Mouse (Mus musculus): ENCODE results near the gene Samhd1. TPM values are rescaled to one million over a fixed set of nuclear protein-coding genes. Genes with fewer than 3 reads are reported as not detected.
A peak's percentile ranks its signal among the peaks of the same experiment; 100 is the strongest.

Gene Samhd1
- polyA plus RNA-seq, 1 experiment, result 82.5 TPM

DNA sequence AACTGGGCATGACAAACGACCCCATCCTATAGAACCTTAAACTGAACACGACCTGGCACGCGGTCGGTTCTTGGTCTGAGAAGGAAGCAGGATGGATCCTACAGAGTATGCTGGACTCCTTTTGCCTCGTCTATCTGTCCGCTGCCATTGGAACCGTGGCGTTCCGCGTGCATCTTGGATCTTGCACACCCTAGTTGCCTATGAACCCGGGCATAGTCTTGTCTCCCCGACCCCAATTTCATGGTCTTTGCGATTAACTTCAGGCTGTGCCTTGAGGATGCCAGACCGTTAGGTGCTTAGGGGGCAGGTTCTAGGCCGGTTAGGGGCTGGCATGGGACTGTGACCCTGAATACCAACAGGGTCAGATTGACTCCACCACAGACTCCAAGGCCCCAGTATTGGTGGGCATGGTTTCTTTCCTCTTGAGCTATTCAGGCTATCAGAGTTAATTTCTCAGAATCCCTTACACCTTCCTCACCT is 55.3 kb downstream of the Samhd1 start:
- H3K4me3 ChIP-seq (ENCODE audit: low read depth, low read length), result peak overlapping the region; percentile 88
- no peaks in the 10 kb centered on the region for H3K36me3 ChIP-seq (ENCODE audit: control insufficient read depth, insufficient read depth, low read length, poor library complexity, severe bottlenecking)
- peak overlapping the region; percentile 85 for H3K9ac ChIP-seq (ENCODE audit: low read depth, poor library complexity, severe bottlenecking)
- no peaks in the 10 kb centered on the region for H3K9me3 ChIP-seq (replicated peaks; ENCODE audit: control insufficient read depth, insufficient read depth, low read length, poor library complexity, severe bottlenecking)
- no peak overlapping the region for H3K27ac ChIP-seq (ENCODE audit: insufficient read depth, low read length)
- TF ChIP-seq POLR2A (IDR thresholded peaks at IDR 0.05; ENCODE audit: insufficient read depth, low read length) (no peak), CTCF (IDR thresholded peaks at IDR 0.05; ENCODE audit: low read depth, low read length) (no peak), EP300 (IDR thresholded peaks at IDR 0.05; ENCODE audit: insufficient read depth, low read depth, low read length) (no peak)
- no peaks in the 10 kb centered on the region for H3K4me1 ChIP-seq (ENCODE audit: control insufficient read depth, insufficient read depth, low read length)
- peaks cover 5% of the 10 kb centered on the region; the same call in 1 of the 2 replicates for H3K27me3 ChIP-seq (ENCODE audit: control insufficient read depth, insufficient read depth, low read length, poor library complexity, severe bottlenecking)

DNA sequence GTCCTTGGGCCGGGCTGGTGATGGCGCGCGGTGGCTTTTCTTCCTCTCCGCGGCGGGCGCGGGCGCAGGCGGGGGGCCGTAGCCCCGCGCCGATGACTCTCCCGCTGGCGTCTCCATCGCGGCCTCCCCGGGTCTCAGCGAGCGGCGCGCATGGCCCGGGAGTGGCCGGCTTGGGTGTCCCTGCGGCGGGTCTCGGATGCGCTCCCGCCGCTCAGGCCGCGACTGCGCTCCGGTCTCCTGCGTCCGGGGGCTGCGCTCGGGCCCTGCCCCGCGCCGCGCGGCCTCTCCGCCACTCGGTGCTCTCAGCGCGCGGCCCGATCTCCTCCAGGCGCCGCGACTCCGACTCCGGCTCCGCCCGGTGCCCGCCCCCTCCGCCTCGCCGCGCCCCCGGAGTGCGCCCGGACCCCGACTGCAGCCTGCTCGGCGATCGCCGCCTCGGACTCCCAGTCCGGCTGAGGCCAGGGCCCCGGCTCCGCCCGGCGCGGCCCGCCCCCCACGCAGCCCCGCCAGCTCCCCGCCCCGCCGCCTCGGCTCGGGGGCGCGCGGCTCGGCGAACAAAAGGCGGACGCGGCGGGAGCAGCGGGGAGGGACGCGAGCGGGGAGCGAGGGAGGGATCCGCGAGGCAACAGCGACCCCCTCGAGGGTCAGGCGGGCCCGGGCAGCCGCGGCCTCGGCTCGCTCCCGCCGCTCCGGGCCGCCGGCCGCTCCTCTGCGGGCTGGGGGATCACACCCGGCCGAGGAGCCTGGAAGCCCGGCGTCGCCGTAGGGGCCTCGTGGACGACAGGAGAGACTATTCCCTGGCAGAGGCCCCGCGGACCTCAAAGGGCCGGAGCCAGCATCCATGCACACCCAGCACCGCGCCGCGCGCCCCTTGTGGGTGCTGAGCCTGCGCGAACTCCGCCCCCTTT is 56.0 kb downstream of the Samhd1 start, which contains the start of gene Soga1:
Gene Soga1, minus strand, starts transcription at position 462 of the 908 bp plus-strand sequence.
- Histone ChIP-seq H3K27me3 (ENCODE audit: control insufficient read depth, insufficient read depth, low read length, poor library complexity, severe bottlenecking) (peaks cover 5% of the 10 kb centered on the region; the same call in 1 of the 2 replicates), H3K4me3 (ENCODE audit: low read depth, low read length) (peak within 1 kb of the TSS; percentile 88), H3K4me1 (ENCODE audit: control insufficient read depth, insufficient read depth, low read length) (no peaks in the 10 kb centered on the region), H3K9ac (ENCODE audit: low read depth, poor library complexity, severe bottlenecking) (peak within 1 kb of the TSS; percentile 85), H3K36me3 (ENCODE audit: control insufficient read depth, insufficient read depth, low read length, poor library complexity, severe bottlenecking) (no peaks in the 10 kb centered on the region), H3K27ac (ENCODE audit: insufficient read depth, low read length) (no peak within 1 kb of the TSS), H3K9me3 (replicated peaks; ENCODE audit: control insufficient read depth, insufficient read depth, low read length, poor library complexity, severe bottlenecking) (no peaks in the 10 kb centered on the region)
- TF ChIP-seq EP300 (IDR thresholded peaks at IDR 0.05; ENCODE audit: insufficient read depth, low read depth, low read length), result no peak
- peak; percentile 26 for TF ChIP-seq CTCF (IDR thresholded peaks at IDR 0.05; ENCODE audit: low read depth, low read length)
- TF ChIP-seq POLR2A (IDR thresholded peaks at IDR 0.05; ENCODE audit: insufficient read depth, low read length), result no peak

DNA sequence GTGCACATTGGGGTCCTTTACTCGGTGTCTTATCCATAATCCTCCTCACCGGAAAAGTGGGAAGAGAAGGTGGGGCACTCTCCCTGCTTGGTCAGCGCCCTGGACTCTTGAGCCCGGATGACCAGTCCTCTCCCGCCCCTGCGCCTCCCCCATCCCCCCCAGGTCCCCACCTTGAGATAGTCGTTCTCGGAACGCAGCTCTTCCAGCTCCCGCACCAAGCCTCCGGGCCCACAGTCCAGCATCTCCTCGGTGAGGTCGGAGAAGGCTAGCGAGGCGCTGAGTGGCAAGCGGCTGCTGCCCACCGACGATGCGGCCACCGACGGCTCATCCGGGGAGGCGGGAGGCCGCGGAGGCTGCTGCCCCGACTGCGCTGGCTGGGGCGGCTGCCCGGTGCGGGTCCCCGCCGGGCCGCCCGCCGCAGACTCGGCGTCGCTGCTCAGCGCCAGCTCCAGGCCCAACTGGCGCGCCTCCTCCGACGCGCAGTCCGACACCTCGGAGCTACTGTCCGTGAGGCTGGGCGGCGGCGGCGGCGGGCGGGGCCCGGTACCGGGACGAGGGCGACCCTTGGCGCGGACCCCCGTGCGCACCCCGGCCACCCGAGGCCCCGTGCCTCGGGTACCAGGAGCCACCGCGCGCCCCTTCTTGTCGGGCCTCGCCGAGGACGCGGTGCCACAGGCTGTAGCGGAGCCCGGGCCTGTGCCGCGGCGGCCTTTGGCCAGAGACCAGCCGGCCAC is 56.8 kb downstream of the Samhd1 start:
- Histone ChIP-seq H3K9me3 (replicated peaks; ENCODE audit: control insufficient read depth, insufficient read depth, low read length, poor library complexity, severe bottlenecking) (no peaks in the 10 kb centered on the region), H3K4me3 (ENCODE audit: low read depth, low read length) (peak overlapping the region; percentile 88), H3K9ac (ENCODE audit: low read depth, poor library complexity, severe bottlenecking) (peak overlapping the region; percentile 85), H3K27me3 (ENCODE audit: control insufficient read depth, insufficient read depth, low read length, poor library complexity, severe bottlenecking) (peaks cover 5% of the 10 kb centered on the region; the same call in 1 of the 2 replicates), H3K4me1 (ENCODE audit: control insufficient read depth, insufficient read depth, low read length) (no peaks in the 10 kb centered on the region), H3K27ac (ENCODE audit: insufficient read depth, low read length) (no peak overlapping the region), H3K36me3 (ENCODE audit: control insufficient read depth, insufficient read depth, low read length, poor library complexity, severe bottlenecking) (no peaks in the 10 kb centered on the region)
- TF ChIP-seq CTCF (IDR thresholded peaks at IDR 0.05; ENCODE audit: low read depth, low read length) (no peak), POLR2A (IDR thresholded peaks at IDR 0.05; ENCODE audit: insufficient read depth, low read length) (no peak), EP300 (IDR thresholded peaks at IDR 0.05; ENCODE audit: insufficient read depth, low read depth, low read length) (no peak)

- H3K27ac ChIP-seq (ENCODE audit: insufficient read depth, low read length), result no peak overlapping the region
Measured at GRCm38 (mm10) chr2:157077641-157078058, 57.4 kb downstream of the Samhd1 start.

GRCm38 (mm10) chr2:157077160-157077559 is 57.9 kb downstream of the Samhd1 start:
- peaks cover 1% of the 10 kb centered on the region for H3K4me1 ChIP-seq (ENCODE audit: control insufficient read depth, insufficient read depth, low read length)

More at GRCm38 (mm10) chr2:157077641-157078058, 57.4 kb downstream of the Samhd1 start:
- Histone ChIP-seq H3K4me1 (ENCODE audit: control insufficient read depth, insufficient read depth, low read length) (no peaks in the 10 kb centered on the region), H3K27me3 (ENCODE audit: control insufficient read depth, insufficient read depth, low read length, poor library complexity, severe bottlenecking) (peaks cover 5% of the 10 kb centered on the region; the same call in 1 of the 2 replicates), H3K4me3 (ENCODE audit: low read depth, low read length) (peak overlapping the region; percentile 88), H3K9ac (ENCODE audit: low read depth, poor library complexity, severe bottlenecking) (peak overlapping the region; percentile 85), H3K36me3 (ENCODE audit: control insufficient read depth, insufficient read depth, low read length, poor library complexity, severe bottlenecking) (no peaks in the 10 kb centered on the region), H3K9me3 (replicated peaks; ENCODE audit: control insufficient read depth, insufficient read depth, low read length, poor library complexity, severe bottlenecking) (no peaks in the 10 kb centered on the region)
- TF ChIP-seq EP300 (IDR thresholded peaks at IDR 0.05; ENCODE audit: insufficient read depth, low read depth, low read length) (no peak), POLR2A (IDR thresholded peaks at IDR 0.05; ENCODE audit: insufficient read depth, low read length) (no peak), CTCF (IDR thresholded peaks at IDR 0.05; ENCODE audit: low read depth, low read length) (no peak)

More at GRCm38 (mm10) chr2:157077160-157077559, 57.9 kb downstream of the Samhd1 start:
- peak overlapping the region; percentile 88 for H3K4me3 ChIP-seq (ENCODE audit: low read depth, low read length)
- H3K9me3 ChIP-seq (replicated peaks; ENCODE audit: control insufficient read depth, insufficient read depth, low read length, poor library complexity, severe bottlenecking), result no peaks in the 10 kb centered on the region
- H3K27ac ChIP-seq (ENCODE audit: insufficient read depth, low read length), result no peak overlapping the region
- no peaks in the 10 kb centered on the region for H3K36me3 ChIP-seq (ENCODE audit: control insufficient read depth, insufficient read depth, low read length, poor library complexity, severe bottlenecking)
- no peak for TF ChIP-seq EP300 (IDR thresholded peaks at IDR 0.05; ENCODE audit: insufficient read depth, low read depth, low read length)
- TF ChIP-seq CTCF (IDR thresholded peaks at IDR 0.05; ENCODE audit: low read depth, low read length), result no peak
- no peak for TF ChIP-seq POLR2A (IDR thresholded peaks at IDR 0.05; ENCODE audit: insufficient read depth, low read length)
- H3K27me3 ChIP-seq (ENCODE audit: control insufficient read depth, insufficient read depth, low read length, poor library complexity, severe bottlenecking), result peaks cover 5% of the 10 kb centered on the region; the same call in 1 of the 2 replicates
- no peak overlapping the region for H3K9ac ChIP-seq (ENCODE audit: low read depth, poor library complexity, severe bottlenecking)
